Mouse (Mus musculus) thymus, adult 2 months (tissue): ENCODE results near the gene Olfr424.

ENCODE experiments used
- CTCF ChIP-seq: fragments of 200-500 bp; IDR thresholded peaks from 2 replicates; pipeline ENCODE4 v1.5.1; 2012; ENCODE audit warnings: mild to moderate bottlenecking, control low read depth, low read length, moderate library complexity, borderline replicate concordance; ENCODE audit not compliant: control insufficient read depth, poor library complexity, insufficient read depth; ENCODE audit errors: extremely low read depth
- POLR2A ChIP-seq: fragments of 200-500 bp; IDR thresholded peaks from 2 replicates; pipeline ENCODE4 v1.6.1; 2012; ENCODE audit warnings: mild to moderate bottlenecking, low read length, control low read depth, moderate library complexity; ENCODE audit not compliant: control insufficient read depth, poor library complexity, insufficient read depth; ENCODE audit errors: extremely low read depth

GRCm38 (mm10) chr1:174170706-174171501 is 39.6 kb downstream of the Olfr424 start:
- TF ChIP-seq CTCF (no peak), POLR2A (no peak)
